Mouse (Mus musculus): ENCODE measurements around the gene Mlx.

DNA sequence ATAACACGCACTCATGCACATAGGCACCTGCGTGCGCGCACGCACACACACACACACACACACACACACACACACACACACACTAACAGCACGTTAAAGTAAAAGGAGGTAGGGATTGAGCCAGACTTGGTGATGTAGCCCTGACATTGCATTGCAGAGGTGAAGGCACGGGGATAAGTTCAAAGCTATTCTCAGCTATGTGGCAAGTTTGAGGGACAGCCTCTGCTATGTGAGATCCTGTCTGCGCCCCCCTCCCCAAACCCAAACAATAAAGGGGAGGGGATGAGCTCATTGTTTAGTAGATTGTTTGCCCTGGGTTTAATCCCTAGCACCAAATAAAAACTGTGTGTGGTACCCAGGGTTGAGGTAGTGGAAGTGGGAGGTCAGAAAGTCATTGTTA lies 54.0 kb downstream of the Mlx start:
- TF ChIP-seq CTCF (conservative IDR thresholded peaks at IDR 0.05; ENCODE audit: low read length) (no peak), NANOG (IDR thresholded peaks at IDR 0.05; ENCODE audit: borderline replicate concordance, low read length) (no peak), POU5F1 (IDR thresholded peaks at IDR 0.05; ENCODE audit: borderline replicate concordance, low read length) (no peak)

Measured in E14TG2a.4 (cell line).